Mouse (Mus musculus) heart, embryonic 14.5 days (tissue): ENCODE measurements around the gene Rap2b. TPM values are rescaled to one million over a fixed set of nuclear protein-coding genes. Genes with fewer than 3 reads are reported as not detected.

Experiments used
- ATAC-seq: fragments of 200-750 bp; cut with Nextera tagmentation; 2 replicates; pipeline ENCODE4 v1.8.0; 2017; ENCODE audit warnings: low read depth, moderate TSS enrichment; ENCODE audit not compliant: insufficient number of reproducible peaks, insufficient read depth, low FRiP score
- H3K27ac ChIP-seq, 2 experiments: fragments of 200-500 bp in 1 of 2; fragments of 300-500 bp in 1 of 2; sonication (generic) in 1 of 2; replicated peaks in 1 of 2; 2 replicates each; pipeline ENCODE4 v1.5.1; 2012 to 2014; ENCODE audit warnings: low read depth in 2 of 2, low read length in 2 of 2, control low read depth in 1 of 2, mild to moderate bottlenecking in 1 of 2, mixed read lengths in 1 of 2; ENCODE audit not compliant: control insufficient read depth in 1 of 2, insufficient read depth in 1 of 2
- H3K27me3 ChIP-seq: fragments of 300-500 bp; sonication (generic); 2 replicates; pipeline ENCODE4 v1.6.1; 2014; ENCODE audit warnings: mild to moderate bottlenecking, low read length, control low read depth; ENCODE audit not compliant: control insufficient read depth, insufficient read depth
- H3K36me3 ChIP-seq: fragments of 300-500 bp; sonication (generic); 2 replicates; pipeline ENCODE4 v1.6.1; 2014; ENCODE audit warnings: mild to moderate bottlenecking, control low read depth, low read length, mixed read lengths; ENCODE audit not compliant: control insufficient read depth, insufficient read depth
- H3K4me1 ChIP-seq, 2 experiments: fragments of 200-500 bp in 1 of 2; fragments of 300-500 bp in 1 of 2; sonication (generic) in 1 of 2; 2 replicates each; pipeline ENCODE4 v1.6.1; 2012 to 2014; ENCODE audit warnings: low read length in 2 of 2, control low read depth in 1 of 2, mixed read lengths in 1 of 2; ENCODE audit not compliant: control insufficient read depth in 2 of 2, insufficient read depth in 2 of 2
- H3K4me2 ChIP-seq: fragments of 300-500 bp; sonication (generic); 2 replicates; pipeline ENCODE4 v1.6.1; 2014; ENCODE audit warnings: mild to moderate bottlenecking, low read length
- H3K4me3 ChIP-seq, 2 experiments: fragments of 200-500 bp in 1 of 2; fragments of 300-500 bp in 1 of 2; sonication (generic) in 1 of 2; 2 replicates each; pipeline ENCODE4 v1.5.1; 2012 to 2014; ENCODE audit warnings: low read length in 2 of 2, mild to moderate bottlenecking in 2 of 2, control low read depth in 1 of 2, low read depth in 1 of 2, moderate library complexity in 1 of 2; ENCODE audit not compliant: control insufficient read depth in 1 of 2, insufficient read depth in 1 of 2
- H3K9ac ChIP-seq: fragments of 300-500 bp; sonication (generic); 2 replicates; pipeline ENCODE4 v1.6.1; 2014; ENCODE audit warnings: mild to moderate bottlenecking, low read length
- H3K9me3 ChIP-seq: fragments of 300-500 bp; sonication (generic); 2 replicates; pipeline ENCODE4 v1.6.1; 2016; ENCODE audit warnings: low read length, control low read depth; ENCODE audit not compliant: control insufficient read depth
- WGBS: fragments of 180-500 bp; shearing (Covaris S2); extraction: QIAGEN DNeasy Blood & Tissue Kit; methylation state at CpG from one replicate; pipeline ENCODE4 v1.1.7; 2014; 5-methylcytosine and 5-hydroxymethylcytosine counted together
- polyA plus RNA-seq: library from polyadenylated mRNA; unstranded; fragments of >200 nt; fragmentation: Nextera tagmentation; extraction: Ambion mirVana; gene quantifications from 2 replicates; pipeline ENCODE4 v1.2.1, GENCODE M21; 2014

Gene Rap2b
- polyA plus RNA-seq, 1 experiment from 2014 or later = 7.8 TPM

- H3K36me3 ChIP-seq = no peaks in the 10 kb centered on the region
- H3K27me3 ChIP-seq = no peaks in the 10 kb centered on the region
- no peak for ATAC-seq
- H3K4me2 ChIP-seq = no peak overlapping the region
- no peak overlapping the region for H3K9ac ChIP-seq
- WGBS = 61% methylated on average over 4 of the region's 4 CpGs
- no peak overlapping the region for H3K4me3 ChIP-seq
- H3K4me1 ChIP-seq = no peaks in the 10 kb centered on the region
- H3K9me3 ChIP-seq = no peaks in the 10 kb centered on the region
- no peak overlapping the region for H3K27ac ChIP-seq
These were observed 45.5 kb downstream of the Rap2b start for GRCm38 (mm10) chr3:61406921-61407320.

GRCm38 (mm10) chr3:61409683-61410082, 48.2 kb downstream of the Rap2b start:
- Histone ChIP-seq H3K36me3 (no peaks in the 10 kb centered on the region), H3K9ac (no peak overlapping the region), H3K27ac (peak overlapping the region; percentile 29 to 54; a peak in 3 of 4 replicates), H3K4me1 (no peaks in the 10 kb centered on the region), H3K27me3 (no peaks in the 10 kb centered on the region), H3K9me3 (no peaks in the 10 kb centered on the region), H3K4me2 (no peak overlapping the region), H3K4me3 (no peak overlapping the region)
- 26% methylated on average over 6 of the region's 6 CpGs for WGBS
- ATAC-seq = no peak

- Histone ChIP-seq H3K9ac (no peak overlapping the region), H3K4me2 (no peak overlapping the region), H3K27me3 (no peaks in the 10 kb centered on the region), H3K9me3 (no peaks in the 10 kb centered on the region), H3K4me1 (no peaks in the 10 kb centered on the region), H3K36me3 (no peaks in the 10 kb centered on the region), H3K27ac (no peak overlapping the region), H3K4me3 (no peak overlapping the region)
- no peak for ATAC-seq
- WGBS = 81% methylated on average over 1 of the region's 1 CpGs
These were observed 54.4 kb downstream of the Rap2b start for GRCm38 (mm10) chr3:61415883-61416282.

Other genes starting within 250 kb of the Rap2b start
- not detected in 2 replicates for gene B430305J03Rik, start 4.3 kb downstream of the Rap2b start, polyA plus RNA-seq